Mouse (Mus musculus): ENCODE results near the gene Litaf.
A peak's percentile ranks its signal among the peaks of the same experiment; 100 is the strongest.

Gene Litaf

GRCm38 (mm10) chr16:11065431-11065830, 526 bp downstream of the Litaf start:
- peak; percentile 28 for DNase-seq (ENCODE audit: low read depth)

- DNase-seq (ENCODE audit: low read depth), result no peak
These were observed 1.2 kb downstream of the Litaf start for GRCm38 (mm10) chr16:11064742-11065141.

DNA sequence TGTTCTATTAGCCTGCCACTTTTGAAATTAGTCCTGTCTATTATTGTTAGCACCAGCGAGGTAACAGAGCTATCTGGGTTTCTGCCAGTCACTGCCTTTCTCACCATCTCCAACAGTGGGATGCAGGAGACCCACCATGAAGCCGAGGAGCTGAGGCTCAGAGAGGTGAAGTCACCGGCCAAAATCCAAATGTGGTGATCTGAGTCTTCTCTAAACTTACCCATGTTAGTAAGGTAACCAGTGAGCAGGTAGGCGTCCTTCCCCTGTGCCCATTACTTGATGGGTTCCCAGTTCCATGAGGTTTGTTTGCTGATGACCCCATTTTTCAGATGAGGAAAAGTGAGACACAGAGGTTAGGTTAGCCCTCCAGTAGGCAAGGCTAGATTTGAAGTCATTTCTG, 1.6 kb downstream of the Litaf start:
- no peak for DNase-seq (ENCODE audit: low read depth)

- peak; percentile 36 for DNase-seq (ENCODE audit: low read depth)
These were observed 2.9 kb downstream of the Litaf start for GRCm38 (mm10) chr16:11062794-11063721.

DNA sequence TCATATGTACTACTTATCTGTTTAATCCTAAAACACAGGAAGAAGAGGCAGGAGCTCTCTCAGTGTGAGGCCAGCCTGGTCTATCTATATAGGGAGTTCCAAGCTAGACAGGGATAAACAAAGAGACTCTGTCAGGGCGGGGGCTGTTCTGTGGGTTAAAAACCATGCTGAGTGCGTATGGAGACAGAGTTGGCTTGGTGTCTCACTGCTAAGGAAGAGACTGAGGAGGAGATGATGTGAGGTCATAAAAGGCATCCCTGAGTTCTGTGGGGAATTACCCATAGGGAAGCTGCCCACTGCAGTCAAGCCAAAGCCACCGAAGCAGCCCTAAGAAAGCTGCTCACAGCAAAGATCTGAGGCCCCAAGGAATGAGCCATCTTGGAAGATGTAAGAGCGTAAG, 5.3 kb downstream of the Litaf start, which contains the start of gene Snn:
Gene Snn (plus strand): TSS at position 301 of the 400 bp plus-strand sequence.
- DNase-seq (ENCODE audit: low read depth), result no peak

GRCm38 (mm10) chr16:11055916-11056315, 10.0 kb downstream of the Litaf start:
- DNase-seq (ENCODE audit: low read depth), result no peak

GRCm38 (mm10) chr16:11054871-11055270, 11.1 kb downstream of the Litaf start:
- DNase-seq (ENCODE audit: low read depth), result no peak

- no peak for DNase-seq (ENCODE audit: low read depth)
These were observed 11.5 kb downstream of the Litaf start for GRCm38 (mm10) chr16:11054409-11054808.

DNA sequence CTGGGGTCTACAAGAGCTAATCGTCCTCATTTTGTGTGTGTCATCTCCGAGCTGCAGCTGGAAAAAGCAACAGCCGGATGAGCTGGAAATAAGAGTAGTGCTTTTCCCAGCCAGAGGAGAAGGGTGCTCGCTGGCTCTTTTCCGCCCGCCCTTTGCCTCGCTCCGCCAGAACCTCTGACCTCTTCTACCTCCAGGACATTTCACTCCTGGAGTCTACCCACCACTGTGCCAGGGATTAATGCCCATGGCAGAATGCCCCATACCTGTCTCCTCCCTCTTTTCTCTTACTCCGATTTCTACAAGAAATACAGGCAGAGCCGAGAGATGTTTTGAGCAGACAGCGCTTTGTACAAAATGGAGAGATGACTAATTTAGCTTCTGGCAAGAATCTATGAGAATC, 14.8 kb downstream of the Litaf start:
- no peak for DNase-seq (ENCODE audit: low read depth)

DNA sequence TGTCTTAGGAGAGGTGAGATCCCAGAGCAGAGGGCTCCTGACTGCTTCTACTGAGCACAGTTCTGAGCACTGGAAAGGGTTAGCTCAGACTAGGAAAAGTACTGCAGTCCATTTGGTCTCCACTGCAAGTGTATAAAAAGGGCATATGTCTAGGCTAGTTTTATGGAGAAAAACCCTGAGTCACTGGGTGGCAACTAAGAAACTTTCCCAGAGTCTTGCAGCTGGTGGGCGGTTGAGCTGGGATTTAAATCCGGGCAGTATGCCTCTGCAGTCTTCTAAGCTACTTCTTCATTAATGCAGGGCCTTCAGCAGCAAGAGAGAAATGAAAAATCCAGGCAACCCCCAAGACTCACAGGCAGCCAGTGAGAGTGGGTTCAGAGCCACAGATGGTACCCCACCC, 15.7 kb downstream of the Litaf start:
- DNase-seq (ENCODE audit: low read depth), result no peak

DNA sequence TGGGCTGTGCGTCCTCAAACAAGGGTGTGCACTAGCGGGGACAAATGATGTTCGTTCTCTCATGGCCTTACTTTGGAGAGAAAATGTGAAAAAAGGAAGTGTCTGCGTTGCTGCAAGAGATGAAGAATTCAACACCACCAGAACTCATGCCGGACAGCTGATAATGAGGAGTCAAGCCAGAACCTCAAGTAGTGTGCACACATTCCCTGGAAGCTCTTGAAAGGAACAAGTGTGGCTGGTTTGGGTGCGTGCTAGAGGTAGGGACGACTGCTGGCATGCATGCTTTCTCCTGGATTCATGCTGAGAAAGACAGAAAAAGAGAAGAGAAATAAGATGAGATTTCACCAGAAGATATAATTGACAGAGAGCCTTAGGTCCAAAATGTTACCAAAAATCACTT, 18.8 kb downstream of the Litaf start:
- no peak for DNase-seq (ENCODE audit: low read depth)

- DNase-seq (ENCODE audit: low read depth), result no peak
These were observed 19.5 kb downstream of the Litaf start for GRCm38 (mm10) chr16:11046437-11046836.

- no peak for DNase-seq (ENCODE audit: low read depth)
These were observed 22.7 kb downstream of the Litaf start for GRCm38 (mm10) chr16:11043239-11043638.

DNA sequence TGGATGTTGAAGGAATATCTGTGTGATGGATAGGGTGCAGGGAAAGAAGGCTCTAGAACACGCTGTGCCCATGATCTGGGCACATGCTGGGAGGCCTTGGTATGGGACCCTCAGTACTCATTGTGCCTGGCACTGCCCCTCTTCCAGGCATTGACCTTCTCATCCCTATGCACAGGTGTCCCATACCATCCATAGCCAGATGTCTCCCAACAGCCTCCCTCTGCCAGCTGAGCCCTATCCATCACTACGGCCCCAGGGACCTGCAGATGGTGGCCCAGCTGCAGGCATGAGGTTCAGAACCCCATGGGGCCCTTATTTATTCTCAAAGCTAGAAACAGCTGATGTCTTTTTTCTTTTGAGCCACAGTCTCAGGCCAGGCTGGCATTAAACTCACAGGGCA, 25.4 kb downstream of the Litaf start:
- no peak for DNase-seq (ENCODE audit: low read depth)

- DNase-seq (ENCODE audit: low read depth), result peak; percentile 86
These were observed 30.0 kb downstream of the Litaf start for GRCm38 (mm10) chr16:11035790-11036431.

DNA sequence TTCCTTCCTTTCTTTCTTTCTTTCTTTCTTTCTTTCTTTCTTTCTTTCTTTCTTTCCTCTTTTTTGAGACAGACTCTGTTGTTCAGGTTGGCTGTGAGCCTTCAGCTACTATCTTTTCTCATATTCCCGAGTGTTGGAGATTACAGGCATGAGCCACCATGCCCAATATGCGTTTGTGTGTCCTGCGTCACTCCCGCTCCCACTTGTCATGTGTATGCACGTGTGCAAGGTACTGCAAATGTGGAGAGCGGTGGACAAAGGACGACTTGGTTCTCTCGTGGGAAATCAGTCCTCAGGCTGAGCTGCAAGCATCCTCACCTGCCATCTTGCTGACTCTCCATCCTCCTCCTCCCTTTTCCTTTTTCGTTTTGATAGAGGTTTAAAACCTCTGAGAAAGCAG, 30.7 kb downstream of the Litaf start:
- no peak for DNase-seq (ENCODE audit: low read depth)

DNA sequence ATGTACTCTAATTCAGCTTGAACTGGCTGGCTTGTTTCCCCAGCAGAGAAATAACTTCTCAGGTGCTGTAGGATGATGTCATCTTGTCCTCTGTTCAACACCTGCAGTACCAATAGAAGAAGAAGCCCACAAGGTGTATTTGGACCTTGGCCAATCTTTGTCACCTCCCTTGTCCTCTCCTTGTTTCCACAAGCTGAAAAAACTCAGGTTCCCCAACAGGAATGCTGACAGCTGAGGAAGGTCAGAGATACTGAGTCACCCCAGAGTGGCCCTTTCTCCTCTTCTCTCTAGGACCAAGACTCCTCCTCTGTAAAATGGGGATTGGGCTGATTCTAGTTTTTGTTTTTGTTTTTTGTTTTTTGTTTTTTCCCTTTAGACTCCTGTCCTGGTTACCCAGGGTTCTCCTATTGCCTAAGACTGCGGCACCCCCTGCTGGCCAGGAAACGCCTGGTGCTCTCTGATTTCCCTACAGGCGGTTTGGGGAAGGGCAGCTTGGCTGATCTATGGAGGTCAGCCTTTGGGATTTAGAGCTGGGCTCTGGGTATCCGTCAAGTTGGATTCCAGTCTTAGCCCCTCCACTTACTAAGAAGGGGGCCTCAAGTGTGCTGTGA, 31.7 kb downstream of the Litaf start:
- DNase-seq (ENCODE audit: low read depth), result peak; percentile 92

DNA sequence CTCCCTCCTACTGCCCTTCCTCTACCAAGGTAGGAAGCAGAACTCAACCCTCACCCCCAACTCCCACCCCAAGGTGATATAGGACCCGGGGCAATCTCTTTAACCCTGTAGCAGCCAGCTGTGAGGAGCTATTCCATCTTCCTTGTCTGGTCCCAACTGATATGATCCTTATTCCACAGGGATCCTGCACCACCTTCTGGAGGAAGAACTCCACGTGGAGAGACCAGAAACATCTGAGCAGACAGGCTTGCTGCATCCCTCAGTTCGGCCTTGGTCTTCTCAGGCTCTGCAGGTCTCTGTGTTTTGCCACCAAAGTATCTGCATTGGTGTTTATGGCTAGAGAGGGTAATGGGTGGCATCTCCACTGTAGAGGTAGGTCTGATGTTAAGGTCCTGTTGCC, 34.6 kb downstream of the Litaf start:
- no peak for DNase-seq (ENCODE audit: low read depth)

GRCm38 (mm10) chr16:11030844-11031243, 35.1 kb downstream of the Litaf start:
- no peak for DNase-seq (ENCODE audit: low read depth)

DNA sequence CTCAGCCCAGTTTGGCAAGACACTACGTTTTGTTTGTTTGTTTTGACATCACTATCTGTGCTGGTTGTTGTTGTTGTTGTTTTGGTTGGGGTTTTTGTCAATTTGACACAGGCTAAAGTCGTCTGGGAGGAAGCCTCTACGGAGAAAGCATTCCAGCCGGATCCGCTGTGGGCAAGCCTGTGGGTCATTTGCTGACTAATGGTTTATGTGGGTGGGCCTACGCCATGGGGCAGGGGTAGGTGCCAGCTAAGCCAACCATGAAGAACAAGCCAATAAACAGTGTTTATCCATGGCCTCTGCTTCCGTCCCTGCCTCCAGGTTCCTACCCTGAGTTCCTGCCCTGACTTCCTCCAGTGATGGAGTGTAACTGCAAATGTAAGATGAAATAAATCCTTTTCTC, 37.8 kb downstream of the Litaf start:
- DNase-seq (ENCODE audit: low read depth), result no peak

DNA sequence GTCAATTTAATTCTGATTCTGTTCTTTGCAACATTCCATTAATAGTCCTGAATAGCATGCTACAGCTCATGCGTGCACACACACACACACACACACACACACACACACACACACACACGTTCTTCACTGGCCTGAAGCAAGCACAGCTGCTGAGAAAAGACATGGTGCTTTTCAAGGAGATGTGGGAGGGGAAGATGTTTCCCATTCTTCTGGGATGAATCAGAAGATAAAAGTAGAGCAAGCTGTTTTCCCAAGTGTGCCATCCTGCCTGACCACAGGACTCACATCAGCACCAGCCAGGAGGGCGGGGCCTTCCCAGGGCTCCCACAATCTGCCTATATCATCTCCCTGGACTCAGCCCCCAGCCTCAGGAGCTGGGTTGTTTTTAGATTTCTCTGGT, 41.1 kb downstream of the Litaf start:
- DNase-seq (ENCODE audit: low read depth), result no peak

DNA sequence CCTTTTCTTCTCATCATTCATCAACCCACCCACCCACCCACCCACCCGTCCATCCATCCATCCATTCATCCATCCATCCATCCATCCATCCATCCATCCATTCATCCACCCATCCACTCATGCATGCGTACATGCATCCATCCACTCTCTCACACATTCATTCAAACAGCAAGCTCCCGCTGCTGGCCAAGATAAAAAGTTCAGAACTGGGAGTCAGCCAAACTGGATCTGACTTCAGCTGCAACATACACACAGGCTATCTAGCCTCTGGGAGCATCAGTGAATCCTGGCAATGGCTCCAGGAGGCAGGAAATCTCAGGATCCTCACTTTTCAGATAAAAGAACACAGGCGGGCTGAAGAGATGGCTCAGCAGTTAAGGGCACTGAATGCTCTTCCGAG, 42.3 kb downstream of the Litaf start:
- DNase-seq (ENCODE audit: low read depth), result no peak

DNA sequence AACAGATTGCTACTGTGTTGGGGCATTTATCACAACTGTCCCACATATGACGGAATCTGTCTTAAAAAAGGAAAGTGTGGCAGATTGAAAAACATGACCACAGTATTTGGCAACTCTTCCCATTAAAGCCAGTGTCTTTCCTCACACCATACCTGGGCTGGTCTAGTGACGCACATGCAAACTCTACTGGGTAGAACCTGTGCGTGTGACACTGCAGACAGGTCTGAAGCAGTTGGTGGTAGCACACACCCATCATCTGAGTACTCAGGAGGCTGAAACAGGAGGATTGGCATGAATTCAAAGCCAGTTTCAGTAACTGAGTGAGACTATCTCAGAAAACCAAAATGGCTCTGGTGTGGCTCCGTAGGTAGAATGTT, 43.9 kb downstream of the Litaf start:
- no peak for DNase-seq (ENCODE audit: low read depth)
